Mouse (Mus musculus) frontal cortex, postnatal 10 days (tissue): ENCODE measurements around the gene Akr1c13.
"Not testable (repeated sequence)": the region's sequence is repeated elsewhere in the genome, so short reads cannot be mapped to it uniquely, and the experiment has no call there.

Experiments used
- DNase-seq, 2 experiments: peaks; one replicate each; pipeline ENCODE4 v3.0.0; 2022; ENCODE audit warnings: low spot score in 2 of 2, mixed read lengths in 1 of 2

Akr1c13 gene

DNA sequence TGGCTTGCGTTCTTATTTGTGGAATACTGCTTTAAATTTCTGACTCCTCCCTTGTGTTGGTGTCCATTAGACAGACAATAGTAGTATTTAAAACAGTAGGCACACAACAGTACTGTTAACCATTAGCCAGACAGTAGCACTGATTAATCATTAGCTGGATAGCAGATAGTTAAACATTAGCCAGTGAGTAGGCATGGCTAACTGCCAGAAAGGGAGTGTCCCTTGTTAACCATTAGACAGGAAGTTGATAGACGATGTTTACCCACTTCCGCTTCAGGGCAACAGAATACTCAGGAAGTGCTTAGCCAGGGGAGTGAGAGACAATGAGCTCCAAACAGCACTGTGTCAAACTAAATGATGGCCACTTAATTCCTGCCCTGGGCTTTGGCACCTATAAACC, at the start of gene Akr1c13:
Akr1c13 (plus strand) TSS at position 247 of the 400 bp plus-strand sequence.
- no peak for DNase-seq

- DNase-seq: no peak
Measured at GRCm38 (mm10) chr13:4144261-4144660, 46.7 kb upstream of the Akr1c13 start.

DNA sequence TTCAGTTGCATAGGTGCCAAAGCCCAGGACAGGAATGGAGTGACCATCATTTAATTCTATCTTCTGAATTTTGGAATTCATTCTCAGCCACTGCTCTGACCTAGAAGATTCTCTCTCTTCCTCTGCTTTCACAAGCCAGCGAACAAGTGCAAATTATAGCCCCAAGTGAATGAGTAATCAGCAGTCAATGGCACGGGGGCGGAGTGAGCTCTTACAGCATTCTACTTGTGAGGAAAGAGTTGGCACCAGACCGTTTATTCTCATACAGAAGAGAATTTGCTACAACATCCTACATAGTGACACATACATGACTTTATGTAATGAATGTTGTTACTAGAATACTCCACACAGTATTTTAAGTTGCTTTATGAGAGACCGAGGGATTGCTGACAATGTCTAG, 40.4 kb upstream of the Akr1c13 start, which contains the start of gene Akr1c18:
Akr1c18 (minus strand) TSS at position 137 of the 400 bp plus-strand sequence.
- peak; percentile 10 to 23 for DNase-seq

- no peak for DNase-seq
Measured at GRCm38 (mm10) chr13:4152908-4153307, 38.0 kb upstream of the Akr1c13 start.

GRCm38 (mm10) chr13:4153593-4153992, 37.4 kb upstream of the Akr1c13 start:
- DNase-seq: no peak

- no peak for DNase-seq
Measured at GRCm38 (mm10) chr13:4155286-4155685, 35.7 kb upstream of the Akr1c13 start.

DNA sequence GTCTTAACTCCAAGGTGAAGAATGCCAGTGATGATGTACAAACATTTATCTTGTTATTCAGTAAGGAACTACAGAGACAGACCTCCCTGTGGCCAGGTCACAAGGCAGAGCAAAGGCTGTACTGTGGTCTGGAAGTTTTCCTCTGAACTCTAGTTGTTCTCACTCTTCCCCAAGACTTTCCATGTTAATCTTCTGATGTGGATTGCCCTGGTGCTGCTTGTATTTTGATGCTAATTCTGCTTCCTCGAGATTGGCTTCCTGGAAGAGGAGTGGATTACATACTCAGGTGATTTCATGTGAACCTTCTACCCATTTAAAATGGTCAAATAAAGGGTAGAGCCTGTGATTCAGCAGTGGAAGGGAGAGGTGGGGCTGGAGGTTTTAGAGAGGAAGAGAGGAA, 22.9 kb upstream of the Akr1c13 start:
- DNase-seq: no peak

DNA sequence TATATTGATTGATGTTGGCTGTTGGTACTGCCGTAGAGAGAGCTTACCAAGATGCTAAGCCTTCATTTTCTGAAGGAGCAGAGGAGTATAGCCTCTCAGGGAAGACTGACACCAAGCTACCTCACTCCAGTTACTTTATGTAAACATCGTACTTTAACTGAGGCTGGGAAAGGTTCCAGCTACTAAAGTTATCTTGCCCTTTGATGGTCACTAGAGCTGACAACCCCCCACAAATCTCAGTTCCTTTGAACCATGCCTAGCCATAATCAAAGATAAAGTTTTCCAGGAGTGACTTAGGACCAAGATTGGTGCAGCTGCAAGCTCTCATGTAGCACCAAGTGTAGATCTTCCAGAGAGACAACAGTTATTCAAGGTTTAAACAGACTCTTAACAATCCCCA, 18.0 kb upstream of the Akr1c13 start:
- no peak for DNase-seq

DNA sequence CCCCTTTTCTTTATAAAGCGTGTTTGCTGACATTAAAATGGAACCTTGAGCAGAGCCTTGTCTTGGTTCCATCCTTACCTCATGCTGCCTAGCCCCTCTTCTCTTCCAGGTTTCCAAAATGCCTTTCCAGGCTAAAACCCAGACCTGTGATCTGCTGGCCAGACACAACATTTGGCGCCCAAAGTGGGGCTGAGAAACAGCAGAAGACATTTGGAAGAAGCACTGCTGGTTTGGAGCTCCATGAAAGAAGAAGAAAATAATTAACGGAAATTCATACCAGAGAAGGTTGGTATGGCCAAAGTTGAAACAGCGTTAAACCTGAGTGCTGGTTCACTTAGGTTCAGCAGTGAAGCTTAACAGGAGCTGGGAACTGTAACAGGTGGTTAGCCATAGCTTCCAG, 9.6 kb upstream of the Akr1c13 start:
- not testable (repeated sequence) for DNase-seq

DNA sequence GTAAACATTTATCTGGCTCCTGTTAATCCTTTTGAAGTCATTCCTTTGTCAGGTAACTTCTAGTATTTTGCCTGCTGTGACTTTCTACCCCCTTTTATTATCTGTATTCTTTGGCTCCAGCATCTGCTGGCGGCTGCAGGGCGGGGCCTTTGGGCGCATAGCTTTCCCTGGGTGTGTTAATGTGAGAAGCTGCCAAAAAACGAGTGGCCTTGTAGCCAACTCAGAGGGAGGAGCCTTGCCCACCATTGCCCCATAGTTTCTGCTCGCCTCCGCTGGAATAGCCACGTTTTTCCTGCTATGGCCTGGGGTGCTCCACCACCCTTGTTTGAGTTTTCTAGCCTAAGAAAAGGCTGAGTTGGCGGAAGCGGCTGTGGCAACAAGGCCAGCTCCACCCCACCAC, 7.8 kb upstream of the Akr1c13 start:
- DNase-seq: no peak

DNA sequence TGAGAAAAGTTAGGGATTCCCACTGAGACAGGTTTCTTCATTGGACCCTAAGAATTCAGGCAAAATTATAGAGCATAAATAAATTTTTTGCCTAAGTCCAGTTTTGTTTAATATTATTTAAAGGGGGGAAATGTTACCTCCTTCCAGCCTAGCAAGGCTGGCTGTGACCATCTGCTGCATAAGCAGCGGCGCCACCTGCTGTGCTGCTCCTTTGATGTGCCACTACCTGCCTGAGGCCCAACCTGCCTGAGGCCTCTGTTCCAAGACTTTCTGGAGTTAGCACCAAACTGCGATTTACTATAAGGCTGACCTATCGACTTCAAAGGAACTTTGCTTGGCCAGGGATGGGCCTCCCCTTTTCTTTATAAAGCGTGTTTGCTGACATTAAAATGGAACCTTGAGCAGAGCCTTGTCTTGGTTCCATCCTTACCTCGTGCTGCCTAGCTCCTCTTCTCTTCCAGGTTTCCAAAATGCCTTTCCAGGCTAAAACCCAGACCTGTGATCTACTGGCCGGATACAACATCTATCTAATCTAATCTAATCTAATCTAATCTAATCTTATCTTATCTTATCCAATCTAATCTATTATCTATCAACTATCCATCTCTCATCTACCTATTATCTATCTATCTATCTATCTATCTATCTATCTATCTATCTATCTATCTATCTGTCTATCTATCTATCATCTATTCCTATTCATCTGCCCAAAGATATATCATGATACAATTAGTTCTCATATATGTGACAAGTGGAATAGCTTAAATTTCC, 4.1 kb upstream of the Akr1c13 start:
- DNase-seq: not testable (repeated sequence)

GRCm38 (mm10) chr13:4188174-4188573, 2.8 kb upstream of the Akr1c13 start:
- DNase-seq: no peak

GRCm38 (mm10) chr13:4192511-4192910, 1.6 kb downstream of the Akr1c13 start:
- DNase-seq: no peak

GRCm38 (mm10) chr13:4206147-4206903, 15.4 kb downstream of the Akr1c13 start:
- no peak for DNase-seq

DNA sequence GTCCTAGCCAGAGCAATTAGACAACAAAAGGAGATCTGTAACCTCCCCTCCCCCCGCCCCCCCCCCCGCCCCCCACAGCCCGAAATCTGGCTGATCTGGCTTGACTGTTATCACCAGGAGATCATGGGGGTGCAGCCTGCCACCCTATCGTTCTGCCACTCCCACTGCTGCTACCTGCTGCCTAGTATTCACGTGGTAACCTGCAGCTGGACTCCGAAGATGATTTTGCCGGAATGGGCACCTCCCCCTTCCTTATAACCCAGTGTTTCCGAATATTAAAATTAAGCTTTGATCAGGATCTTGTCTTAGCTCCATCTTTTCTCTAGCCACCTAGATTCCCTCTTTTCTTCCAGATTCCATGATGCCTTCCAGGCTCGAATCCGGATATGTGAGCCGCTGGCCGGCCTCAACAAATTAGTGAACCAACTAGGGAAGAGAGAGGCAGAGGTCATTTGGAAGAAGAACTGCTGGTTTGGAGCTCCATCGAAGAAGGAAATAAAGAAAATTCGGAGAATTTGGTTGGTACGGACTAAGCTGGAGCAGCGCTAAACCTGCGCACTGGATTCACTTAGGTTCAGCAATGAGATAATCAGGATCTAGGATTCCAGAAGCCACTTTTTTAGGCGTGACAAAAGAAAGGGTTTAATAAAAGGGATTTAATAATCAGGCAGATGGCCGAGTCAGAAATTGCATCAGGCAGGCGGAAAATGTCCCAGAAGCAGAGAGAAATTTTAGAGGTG, 20.8 kb downstream of the Akr1c13 start:
- no peak for DNase-seq

DNA sequence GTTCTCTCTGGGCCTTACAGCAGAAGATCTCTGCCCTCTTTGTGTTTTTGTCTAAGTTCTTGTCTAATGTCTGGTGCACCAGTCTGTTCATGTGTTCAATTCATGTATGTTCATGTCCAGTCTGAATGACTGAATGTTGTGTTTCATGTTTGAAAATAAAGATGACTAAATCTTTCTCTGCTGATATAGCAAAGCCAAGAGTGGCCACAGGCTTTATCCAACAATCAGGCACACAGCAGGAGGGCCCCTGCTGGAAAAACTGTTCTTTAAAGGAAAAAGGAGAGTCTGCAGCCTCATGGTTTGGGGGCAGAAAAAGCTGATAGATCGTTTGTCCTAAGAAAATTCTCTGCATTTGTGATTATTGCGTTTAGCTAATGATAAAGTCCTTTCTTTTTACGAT, 21.4 kb downstream of the Akr1c13 start:
- DNase-seq: no peak

DNA sequence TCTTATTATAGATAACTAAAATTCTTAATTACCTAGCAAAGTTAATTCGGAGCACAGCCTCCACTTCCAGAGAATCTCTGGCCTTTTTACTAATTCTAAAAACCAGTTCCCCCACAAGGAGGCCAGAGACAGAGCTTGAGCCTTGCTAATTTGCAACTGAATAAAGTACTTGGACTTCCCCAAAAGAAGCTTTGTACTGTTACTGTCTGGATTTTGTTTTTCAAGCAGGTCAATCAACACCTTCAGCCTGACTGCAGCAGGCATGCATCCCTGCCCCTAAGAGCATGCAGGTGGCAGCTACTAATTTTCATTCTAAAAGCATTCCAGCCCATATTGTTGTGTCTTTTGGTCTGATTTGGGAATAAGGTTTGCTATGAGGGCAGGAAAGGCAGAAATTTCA, 24.5 kb downstream of the Akr1c13 start:
- not testable (repeated sequence) for DNase-seq

- DNase-seq: no peak
Measured at GRCm38 (mm10) chr13:4228441-4228840, 37.5 kb downstream of the Akr1c13 start, which contains the start of gene Akr1c19. Akr1c19 (plus strand) TSS chr13:4228700.

DNA sequence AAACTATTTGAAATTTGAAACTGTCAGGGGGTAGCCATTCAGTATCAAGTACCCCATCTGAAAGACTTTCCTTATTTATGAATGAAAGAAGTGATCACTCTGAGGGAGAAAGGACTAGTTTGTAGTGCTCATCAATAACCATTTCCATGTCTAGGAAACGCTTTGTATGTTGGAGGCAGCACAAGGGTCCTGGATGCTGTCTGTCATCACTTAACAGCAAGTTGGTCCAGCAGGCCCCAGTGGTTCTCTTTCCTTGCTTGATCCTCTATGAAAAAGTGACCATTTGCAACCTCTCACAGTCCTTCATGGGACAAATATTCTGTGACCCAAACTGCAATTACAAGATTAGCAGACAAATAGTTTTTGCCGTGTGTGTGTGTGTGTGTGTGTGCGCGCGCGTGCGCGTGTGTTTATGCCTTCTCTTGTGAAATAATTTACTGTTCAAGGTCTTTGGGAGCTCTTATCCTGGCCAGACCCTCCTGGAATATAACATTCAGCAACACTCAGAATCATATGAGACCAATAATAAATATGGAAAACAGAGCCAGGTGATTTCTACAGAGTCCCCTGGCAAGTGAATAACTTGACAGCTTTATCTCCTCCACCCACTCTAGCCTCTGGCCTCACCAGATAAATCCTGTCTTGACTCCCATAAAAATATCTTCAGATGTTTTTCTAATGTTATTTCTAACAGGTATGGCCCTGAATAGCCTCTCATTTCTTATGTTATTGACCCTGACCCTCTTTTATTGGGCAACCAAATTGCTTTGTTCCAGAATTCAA, 40.1 kb downstream of the Akr1c13 start:
- no peak for DNase-seq

DNA sequence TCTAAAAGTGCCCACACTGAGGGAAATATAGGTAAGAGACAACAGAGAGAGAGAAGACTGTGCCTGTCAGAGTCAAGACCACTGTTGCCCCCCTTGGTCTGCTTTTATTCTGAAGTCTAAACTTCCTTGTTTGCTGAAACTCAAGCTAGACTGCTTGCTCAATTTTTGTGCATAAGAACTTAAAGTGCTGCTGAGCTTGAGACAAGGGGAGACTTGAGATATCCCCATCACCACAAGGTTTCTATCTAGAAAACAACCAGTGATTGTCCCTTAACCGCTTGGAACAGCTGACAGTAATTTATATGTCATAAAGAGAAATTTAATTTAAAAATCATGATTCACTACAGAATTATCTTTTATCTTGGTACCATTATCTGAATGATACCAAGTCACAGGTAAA, 42.2 kb downstream of the Akr1c13 start:
- DNase-seq: no peak

GRCm38 (mm10) chr13:4233536-4234172, 42.7 kb downstream of the Akr1c13 start:
- DNase-seq: no peak
